Mouse (Mus musculus) midbrain, embryonic 16.5 days (tissue): ENCODE results near the gene Bdnf. TPM values are rescaled to one million over a fixed set of nuclear protein-coding genes. Genes with fewer than 3 reads are reported as not detected.

Experiments
- ATAC-seq: fragments of 200-750 bp; cut with Nextera tagmentation; 2 replicates; pipeline ENCODE4 v1.8.0; 2017; ENCODE audit warnings: moderate TSS enrichment
- H3K27ac ChIP-seq: fragments of 300-500 bp; sonication (generic); 2 replicates; pipeline ENCODE4 v1.5.1; 2014; ENCODE audit warnings: mild to moderate bottlenecking, low read length, mixed read lengths
- H3K27me3 ChIP-seq: fragments of 300-500 bp; sonication (generic); 2 replicates; pipeline ENCODE4 v1.6.1; 2014; ENCODE audit warnings: low read depth, low read length, mixed read lengths; ENCODE audit not compliant: control insufficient read depth, insufficient read depth
- H3K36me3 ChIP-seq: fragments of 300-500 bp; sonication (generic); 2 replicates; pipeline ENCODE4 v1.6.1; 2014; ENCODE audit warnings: mild to moderate bottlenecking, low read length, moderate library complexity, mixed read lengths; ENCODE audit not compliant: control insufficient read depth, insufficient read depth
- H3K4me1 ChIP-seq: fragments of 300-500 bp; sonication (generic); 2 replicates; pipeline ENCODE4 v1.6.1; 2014; ENCODE audit warnings: mild to moderate bottlenecking, low read length, mixed read lengths; ENCODE audit not compliant: control insufficient read depth, insufficient read depth
- H3K4me2 ChIP-seq: fragments of 300-500 bp; sonication (generic); 2 replicates; pipeline ENCODE4 v1.6.1; 2014; ENCODE audit warnings: mild to moderate bottlenecking, low read length, mixed read lengths
- H3K4me3 ChIP-seq: fragments of 300-500 bp; sonication (generic); 2 replicates; pipeline ENCODE4 v1.5.1; 2014; ENCODE audit warnings: low read depth, mild to moderate bottlenecking, low read length, moderate library complexity, mixed read lengths
- H3K9ac ChIP-seq: fragments of 300-500 bp; sonication (generic); 2 replicates; pipeline ENCODE4 v1.6.1; 2014; ENCODE audit warnings: low read depth, low read length, mixed read lengths
- H3K9me3 ChIP-seq: fragments of 300-500 bp; sonication (generic); replicated peaks from 2 replicates; pipeline ENCODE4 v1.6.1; 2014; ENCODE audit warnings: mild to moderate bottlenecking, low read length, mixed read lengths; ENCODE audit not compliant: control insufficient read depth, poor library complexity, severe bottlenecking
- WGBS: fragments of 180-500 bp; shearing (Covaris S2); extraction: QIAGEN DNeasy Blood & Tissue Kit; methylation state at CpG from one replicate; pipeline ENCODE4 v1.1.7; 2014; 5-methylcytosine and 5-hydroxymethylcytosine counted together
- polyA plus RNA-seq: library from polyadenylated mRNA; unstranded; fragments of >200 nt; fragmentation: Nextera tagmentation; extraction: Ambion mirVana; gene quantifications from 2 replicates; pipeline ENCODE4 v1.2.1, GENCODE M21; 2015

Gene Bdnf
- 7.3 and 9.3 TPM in 2 replicates for polyA plus RNA-seq

DNA sequence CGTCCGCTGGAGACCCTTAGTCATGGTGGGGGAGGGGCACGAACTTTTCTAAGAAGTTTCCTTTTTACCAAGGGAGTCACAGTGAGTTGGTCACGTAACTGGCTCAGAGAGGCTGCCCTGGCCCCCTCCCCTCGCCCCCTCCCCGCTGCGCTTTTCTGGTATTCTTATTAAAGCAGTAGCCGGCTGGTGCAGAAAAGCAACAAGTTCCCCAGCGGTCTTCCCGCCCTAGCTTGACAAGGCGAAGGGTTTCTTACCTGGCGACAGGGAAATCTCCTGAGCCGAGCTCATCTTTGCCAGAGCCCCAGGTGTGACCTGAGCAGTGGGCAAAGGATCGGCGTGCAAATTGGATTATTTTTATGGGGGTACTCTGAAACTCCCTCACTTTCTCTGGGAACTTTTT is at the start of gene Bdnf:
Gene Bdnf (plus strand): TSS at position 169 of the 400 bp plus-strand sequence.
- no peaks in the 10 kb centered on the region for H3K9me3 ChIP-seq

GRCm38 (mm10) chr2:109626864-109627263 is 47.6 kb upstream of the Bdnf start:
- no peaks in the 10 kb centered on the region for H3K9me3 ChIP-seq
- ATAC-seq: no peak
- H3K27me3 ChIP-seq: no peaks in the 10 kb centered on the region
- peaks cover 3% of the 10 kb centered on the region; the same call in 1 of the 2 replicates for H3K4me1 ChIP-seq
- H3K27ac ChIP-seq: no peak overlapping the region
- H3K4me2 ChIP-seq: no peak overlapping the region
- H3K36me3 ChIP-seq: no peaks in the 10 kb centered on the region
- H3K4me3 ChIP-seq: no peak overlapping the region
- no peak overlapping the region for H3K9ac ChIP-seq
- WGBS: 42% methylated on average over 6 of the region's 6 CpGs

More for the DNA sequence above, at the start of gene Bdnf:
- peak within 1 kb of the TSS; percentile 49 for H3K4me3 ChIP-seq
- H3K9ac ChIP-seq: peak within 1 kb of the TSS; percentile 61
- no peak within 1 kb of the TSS for H3K27ac ChIP-seq
- whole genome bisulfite sequencing: 0% methylated on average over 15 of the region's 15 CpGs
- no peaks in the 10 kb centered on the region for H3K36me3 ChIP-seq
- ATAC-seq: no peak
- peaks cover 11% of the 10 kb centered on the region for H3K27me3 ChIP-seq
- H3K4me1 ChIP-seq: peaks cover 17% of the 10 kb centered on the region
- peak within 1 kb of the TSS; percentile 100 for H3K4me2 ChIP-seq

- whole genome bisulfite sequencing: under 1% methylated on average over 48 of the region's 48 CpGs
- Histone ChIP-seq H3K4me2 (peak overlapping the region; percentile 100), H3K9me3 (no peaks in the 10 kb centered on the region), H3K27ac (no peak overlapping the region), H3K27me3 (peaks cover 11% of the 10 kb centered on the region), H3K36me3 (no peaks in the 10 kb centered on the region), H3K9ac (peak overlapping the region; percentile 61), H3K4me1 (peaks cover 14% of the 10 kb centered on the region), H3K4me3 (peak overlapping the region; percentile 49)
- ATAC-seq: no peak
Observed at GRCm38 (mm10) chr2:109673509-109674455, 718 bp upstream of the Bdnf start.

- Histone ChIP-seq H3K27me3 (peaks cover 11% of the 10 kb centered on the region), H3K9me3 (no peaks in the 10 kb centered on the region), H3K4me2 (peak overlapping the region; percentile 100), H3K27ac (no peak overlapping the region), H3K4me3 (peak overlapping the region; percentile 49), H3K9ac (no peak overlapping the region), H3K4me1 (peaks cover 17% of the 10 kb centered on the region), H3K36me3 (no peaks in the 10 kb centered on the region)
- WGBS: 7% methylated on average over 11 of the region's 11 CpGs
- ATAC-seq: no peak
Observed at GRCm38 (mm10) chr2:109675051-109675450, 551 bp downstream of the Bdnf start.

DNA sequence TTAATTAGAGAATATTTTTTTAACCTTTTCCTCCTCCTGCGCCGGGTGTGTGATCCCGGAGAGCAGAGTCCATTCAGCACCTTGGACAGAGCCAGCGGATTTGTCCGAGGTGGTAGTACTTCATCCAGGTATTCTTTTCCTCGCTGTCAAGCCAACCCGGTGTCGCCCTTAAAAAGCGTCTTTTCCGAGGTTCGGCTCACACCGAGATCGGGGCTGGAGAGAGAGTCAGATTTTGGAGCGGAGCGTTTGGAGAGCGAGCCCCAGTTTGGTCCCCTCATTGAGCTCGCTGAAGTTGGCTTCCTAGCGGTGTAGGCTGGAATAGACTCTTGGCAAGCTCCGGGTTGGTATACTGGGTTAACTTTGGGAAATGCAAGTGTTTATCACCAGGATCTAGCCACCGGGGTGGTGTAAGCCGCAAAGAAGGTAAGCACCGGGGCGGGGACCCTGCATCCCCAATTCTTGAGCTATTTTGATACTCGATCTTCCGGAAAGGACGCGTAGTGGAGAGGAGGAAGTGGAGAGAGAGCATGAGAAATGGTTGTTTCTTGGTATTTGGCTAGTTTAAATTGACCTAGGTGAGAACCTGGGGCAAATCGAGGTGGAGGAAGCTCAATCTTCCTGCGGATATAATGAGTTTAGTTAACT is 1.6 kb downstream of the Bdnf start:
- H3K36me3 ChIP-seq: no peaks in the 10 kb centered on the region
- H3K9ac ChIP-seq: peak overlapping the region; percentile 88
- peaks cover 17% of the 10 kb centered on the region for H3K4me1 ChIP-seq
- under 1% methylated on average over 29 of the region's 29 CpGs for WGBS
- H3K4me3 ChIP-seq: peak overlapping the region; percentile 49
- peak overlapping the region; percentile 92 for H3K27ac ChIP-seq
- ATAC-seq: no peak
- H3K4me2 ChIP-seq: peak overlapping the region; percentile 100
- H3K27me3 ChIP-seq: peaks cover 11% of the 10 kb centered on the region
- no peaks in the 10 kb centered on the region for H3K9me3 ChIP-seq

DNA sequence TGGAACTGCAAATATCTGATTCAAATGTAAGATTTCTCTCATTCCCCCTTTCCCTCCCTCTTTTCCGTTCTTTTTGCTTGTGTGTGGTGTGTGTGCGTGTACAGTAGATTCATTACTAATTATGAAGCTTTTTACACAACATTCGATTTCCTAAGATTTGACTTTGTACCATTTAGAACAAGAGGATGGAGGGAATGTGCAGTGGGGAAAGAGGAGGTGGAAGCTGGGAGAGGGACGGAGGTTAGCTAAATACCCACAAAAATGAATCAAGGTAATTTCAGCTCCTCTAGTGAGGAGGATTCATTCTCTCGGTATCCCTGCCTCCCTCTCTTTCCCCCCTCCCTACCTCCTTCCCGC is 2.1 kb downstream of the Bdnf start:
- H3K36me3 ChIP-seq: no peaks in the 10 kb centered on the region
- peak overlapping the region; percentile 88 for H3K9ac ChIP-seq
- H3K4me1 ChIP-seq: peaks cover 17% of the 10 kb centered on the region
- H3K4me3 ChIP-seq: peak overlapping the region; percentile 49
- peak overlapping the region; percentile 92 for H3K27ac ChIP-seq
- no peak; the same call in 1 of the 2 replicates for ATAC-seq
- peaks cover 11% of the 10 kb centered on the region for H3K27me3 ChIP-seq
- no peaks in the 10 kb centered on the region for H3K9me3 ChIP-seq
- WGBS: 1% methylated on average over 5 of the region's 6 CpGs
- H3K4me2 ChIP-seq: peak overlapping the region; percentile 100

- peak overlapping the region; percentile 88 for H3K9ac ChIP-seq
- H3K4me3 ChIP-seq: peak overlapping the region; percentile 49
- H3K27ac ChIP-seq: peak overlapping the region; percentile 92
- H3K4me2 ChIP-seq: peak overlapping the region; percentile 100
- H3K9me3 ChIP-seq: no peaks in the 10 kb centered on the region
- H3K4me1 ChIP-seq: peaks cover 17% of the 10 kb centered on the region
- peak; percentile 78 for ATAC-seq
- H3K36me3 ChIP-seq: no peaks in the 10 kb centered on the region
- WGBS: under 1% methylated on average over 50 of the region's 50 CpGs
- peaks cover 11% of the 10 kb centered on the region for H3K27me3 ChIP-seq
Observed at GRCm38 (mm10) chr2:109677221-109678089, 3.0 kb downstream of the Bdnf start.

DNA sequence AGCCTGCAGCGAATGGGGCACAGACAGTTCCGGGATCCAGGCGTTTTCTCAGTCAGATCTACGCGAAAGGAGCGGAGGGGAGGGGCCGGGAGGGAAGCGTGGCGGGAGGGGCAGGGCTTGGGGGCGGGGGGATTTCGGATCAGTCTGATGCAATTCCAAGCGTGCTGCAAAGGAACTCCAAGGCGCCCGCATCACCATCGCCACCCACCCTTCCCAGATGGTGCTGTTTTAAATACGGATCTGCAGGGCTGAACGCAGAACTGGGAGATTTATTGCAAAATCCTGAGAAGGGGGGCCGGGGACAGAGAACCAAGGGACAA is 3.5 kb downstream of the Bdnf start:
- H3K4me2 ChIP-seq: peak overlapping the region; percentile 100
- no peaks in the 10 kb centered on the region for H3K9me3 ChIP-seq
- H3K4me3 ChIP-seq: peak overlapping the region; percentile 49
- ATAC-seq: peak; percentile 95
- peaks cover 17% of the 10 kb centered on the region for H3K4me1 ChIP-seq
- H3K27me3 ChIP-seq: peaks cover 7% of the 10 kb centered on the region
- H3K9ac ChIP-seq: peak overlapping the region; percentile 88
- under 1% methylated on average over 18 of the region's 18 CpGs for WGBS
- no peaks in the 10 kb centered on the region for H3K36me3 ChIP-seq
- peak overlapping the region; percentile 92 for H3K27ac ChIP-seq
